Mouse (Mus musculus) layer of hippocampus, adult 8-10 months (tissue): ENCODE measurements around the gene Obsl1. TPM values are rescaled to one million over a fixed set of nuclear protein-coding genes. Genes with fewer than 3 reads are reported as not detected.

ENCODE experiments used
- DNase-seq, 2 experiments: peaks; one replicate each; pipeline ENCODE4 v3.0.0; 2022; ENCODE audit warnings: low spot score in 2 of 2
- total RNA-seq, 4 experiments: library from RNA; stranded (reverse); gene quantifications; 2 replicates each; pipeline ENCODE4 v1.2.4; 2022

The Obsl1 gene
- total RNA-seq, 4 experiments from 2014 or later: 20.8 to 25.7 (median 23.1) TPM

DNA sequence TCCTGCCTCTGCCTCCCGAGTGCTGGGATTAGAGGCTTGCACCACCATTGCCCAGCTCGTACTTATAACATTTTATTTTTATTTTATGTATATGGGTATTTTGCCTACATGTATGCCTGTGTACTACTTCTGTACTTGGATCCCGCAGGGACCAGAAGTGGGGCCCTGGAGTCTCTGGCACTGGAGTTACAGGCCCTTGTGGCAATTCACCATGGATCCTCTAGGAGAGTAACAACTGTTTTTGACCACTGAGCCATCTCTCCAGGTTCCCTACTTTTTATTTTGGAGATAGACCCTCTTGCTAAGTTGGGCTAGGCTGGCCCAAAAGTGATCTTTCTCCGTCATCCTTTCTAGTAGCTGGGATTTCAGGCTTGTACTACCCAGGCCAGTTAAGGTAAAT, 12.2 kb upstream of the Obsl1 start:
- no peak for DNase-seq

DNA sequence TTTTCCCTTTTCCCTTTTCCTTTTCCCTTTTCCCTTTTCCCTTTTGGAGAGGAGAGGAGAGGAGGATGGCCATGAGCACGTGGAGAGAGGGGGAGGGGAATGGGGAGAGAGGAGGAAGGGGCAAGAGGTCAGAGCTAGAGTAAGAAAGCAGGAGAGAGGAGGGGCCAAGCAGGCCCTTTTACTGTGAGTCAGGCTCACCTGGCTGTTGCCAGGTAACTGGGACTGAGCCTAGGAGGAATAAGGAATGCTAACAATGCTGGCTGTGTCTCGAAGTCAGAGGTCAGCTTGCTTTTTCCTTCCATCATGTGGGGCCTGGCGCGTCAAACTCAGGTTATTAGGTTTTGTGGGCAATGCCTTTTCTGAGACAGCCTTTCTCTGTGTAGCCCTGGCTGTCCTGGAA, 11.7 kb upstream of the Obsl1 start:
- DNase-seq: no peak

GRCm38 (mm10) chr1:75516703-75517380, 10.6 kb upstream of the Obsl1 start:
- DNase-seq: no peak

DNA sequence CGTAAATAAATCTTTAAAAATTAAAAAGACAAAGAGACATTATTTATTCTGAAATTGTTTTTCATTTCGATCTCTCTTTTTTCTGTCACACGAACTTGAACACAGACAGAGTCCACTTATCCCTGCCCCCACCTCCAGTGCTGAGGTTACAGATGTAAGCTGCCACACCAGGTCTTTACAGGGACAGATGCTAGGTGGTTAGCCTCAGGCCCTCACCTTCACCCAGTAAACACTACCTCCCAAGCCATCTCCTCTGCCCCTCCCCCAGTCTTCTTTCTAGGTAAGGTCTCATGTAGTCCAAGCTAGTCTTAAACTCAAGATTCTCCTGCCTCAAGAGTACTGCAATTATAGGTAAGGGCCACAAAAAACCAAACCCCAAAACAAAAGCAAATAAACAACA, 6.3 kb upstream of the Obsl1 start:
- DNase-seq: no peak

DNA sequence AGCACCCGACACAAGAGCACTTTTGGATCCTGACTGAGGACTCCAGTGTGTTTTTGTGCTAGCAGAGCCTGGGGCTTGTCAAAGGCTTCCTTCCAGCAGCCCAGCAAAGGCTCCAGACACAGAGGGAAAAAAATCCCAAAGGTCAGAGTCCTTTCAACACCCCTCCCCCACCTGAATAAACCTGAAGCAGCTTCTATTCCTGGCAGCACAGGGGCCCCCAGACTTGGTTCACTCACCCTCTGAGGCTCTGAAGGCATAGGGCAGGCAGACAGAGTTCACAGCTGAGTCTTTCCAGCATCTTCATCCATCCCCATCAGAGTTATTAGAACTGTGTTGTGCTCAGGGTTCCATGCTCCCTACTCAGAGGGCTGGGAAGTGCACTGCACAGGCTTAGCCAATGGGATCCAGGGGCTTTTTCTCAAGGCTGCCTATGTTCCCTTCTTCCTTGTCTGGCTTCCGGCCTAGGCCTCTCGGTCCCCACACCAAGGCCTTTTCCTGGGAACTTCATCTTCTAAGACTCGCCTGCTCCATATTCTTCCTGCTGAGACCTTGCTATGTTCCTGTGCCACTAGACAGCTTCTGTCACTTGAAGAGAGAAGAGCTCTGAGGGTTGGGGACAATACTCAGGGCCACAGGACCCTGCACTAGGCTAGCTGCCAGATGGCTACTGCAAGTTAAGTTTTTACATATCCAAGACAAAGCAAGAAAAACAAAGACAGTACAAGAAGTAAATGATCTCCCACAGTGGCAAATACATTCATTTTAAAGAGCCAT, 5.4 kb upstream of the Obsl1 start:
- no peak for DNase-seq

- no peak for DNase-seq
Measured at GRCm38 (mm10) chr1:75510154-75510553, 3.9 kb upstream of the Obsl1 start.

DNA sequence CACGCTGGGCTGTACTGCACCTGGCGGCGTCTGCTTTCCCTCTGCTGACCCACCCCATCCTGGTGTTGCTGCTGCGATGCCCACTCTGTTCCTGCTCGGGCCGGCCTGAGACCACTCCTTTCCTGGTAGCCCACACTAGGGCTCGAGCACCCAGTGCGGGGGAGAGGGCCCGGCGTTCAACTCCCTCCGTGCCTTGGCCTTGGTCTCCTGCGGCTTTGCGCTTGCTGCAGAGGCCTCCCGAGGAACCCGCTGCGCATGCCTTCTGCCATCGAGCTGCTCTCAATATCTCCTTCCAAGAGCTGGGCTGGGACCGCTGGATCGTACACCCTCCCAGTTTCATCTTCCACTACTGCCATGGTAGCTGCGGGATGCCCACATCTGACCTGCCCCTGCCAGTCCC, 3.3 kb upstream of the Obsl1 start:
- DNase-seq: no peak

DNA sequence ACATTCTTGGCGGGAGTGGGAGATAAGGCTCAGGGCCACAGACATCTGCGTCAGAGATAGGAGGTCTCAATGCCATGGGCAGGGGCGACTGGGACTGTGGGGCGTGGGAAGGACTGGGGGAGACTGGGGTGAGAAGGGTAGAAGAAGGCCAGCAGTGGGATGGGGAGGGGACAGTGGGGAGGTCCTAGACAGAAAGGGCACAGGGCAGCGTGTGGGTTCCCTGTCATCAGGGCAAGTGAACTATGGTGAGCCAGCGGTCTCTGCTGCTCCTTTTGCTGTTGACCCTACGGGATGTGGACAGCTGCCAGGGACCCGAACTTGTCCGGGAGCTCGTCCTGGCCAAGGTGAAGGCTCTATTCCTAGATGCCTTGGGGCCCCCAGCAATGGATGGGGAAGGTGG, 754 bp upstream of the Obsl1 start, which contains the start of gene Inha:
Gene Inha (plus strand): TSS at position 72 of the 400 bp plus-strand sequence.
- no peak for DNase-seq

- peak; percentile 71 to 76 for DNase-seq
Measured at GRCm38 (mm10) chr1:75505159-75505955, 895 bp downstream of the Obsl1 start.

DNA sequence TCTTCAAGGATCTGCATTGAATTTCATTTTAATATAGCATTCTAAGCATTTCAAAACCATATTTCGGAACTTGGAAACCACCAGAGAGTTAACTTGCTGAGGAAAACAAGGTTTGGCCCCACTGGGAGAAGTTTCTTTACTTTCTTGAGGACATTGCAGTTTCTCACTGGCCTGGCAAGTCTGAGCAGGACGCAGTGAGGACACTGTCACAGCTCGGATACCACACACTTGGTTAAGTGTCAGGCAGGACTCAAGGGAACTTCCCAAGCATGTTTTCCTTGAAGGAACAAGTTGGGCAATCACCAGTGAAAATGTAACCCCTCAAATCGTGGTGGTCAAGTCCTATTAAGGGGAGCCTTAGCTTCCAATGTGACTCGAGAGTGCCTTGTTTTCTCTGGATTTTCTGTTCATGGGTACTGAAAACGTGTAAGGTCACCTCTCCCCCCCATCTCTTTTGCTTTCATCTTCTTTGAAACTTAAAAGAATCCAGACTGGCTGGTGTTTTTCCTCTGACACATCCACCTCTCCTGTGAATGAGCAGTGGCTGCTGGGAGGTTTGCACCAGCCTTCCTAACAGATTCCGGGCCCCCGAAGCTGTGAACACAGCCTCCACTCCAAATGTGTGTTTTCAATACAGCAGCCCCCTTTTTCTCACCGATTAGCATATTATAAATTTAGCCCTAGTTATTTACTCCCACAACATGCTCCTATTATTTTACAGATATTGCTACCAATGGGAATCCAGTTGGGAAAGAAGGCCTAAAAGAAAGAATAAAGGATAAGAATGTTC, 1.8 kb downstream of the Obsl1 start:
- peak in 1 of 2 experiments; percentile 63 for DNase-seq

- DNase-seq: no peak
Measured at GRCm38 (mm10) chr1:75503651-75503980, 2.6 kb downstream of the Obsl1 start.

DNA sequence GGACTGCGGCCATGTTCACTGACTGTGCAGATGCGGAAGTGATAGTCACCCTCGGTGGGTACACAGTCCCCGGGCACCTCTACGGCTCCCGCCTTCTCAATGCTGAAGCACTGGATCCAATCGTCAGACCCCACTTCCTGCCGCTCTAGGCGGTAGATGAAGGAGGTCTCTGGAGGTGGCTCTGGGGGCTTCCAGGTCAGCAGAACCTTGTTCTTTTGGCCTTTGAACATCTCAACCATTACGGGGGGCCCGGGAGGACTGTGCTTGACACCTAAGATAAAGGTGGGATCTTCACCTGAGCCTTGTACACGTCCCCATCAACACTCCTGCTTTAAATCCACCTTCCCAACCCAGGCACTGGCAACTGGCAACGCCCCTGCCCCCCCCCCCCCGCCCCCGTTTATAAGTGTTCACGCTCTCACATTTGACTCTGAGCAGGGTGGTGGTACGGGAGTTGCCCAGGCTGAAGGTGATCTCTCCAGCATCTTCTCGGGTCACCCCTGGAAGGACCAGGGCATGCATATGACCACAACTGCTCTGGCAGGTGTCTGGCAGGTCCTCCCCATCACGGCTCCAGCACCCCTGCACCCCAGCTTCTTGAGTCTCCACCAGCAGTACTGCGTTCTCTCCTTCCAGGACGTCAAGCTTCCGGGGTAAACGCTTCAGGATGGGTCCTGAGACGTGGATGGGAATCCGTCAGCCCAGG, 3.2 kb downstream of the Obsl1 start:
- no peak for DNase-seq

GRCm38 (mm10) chr1:75501905-75502304, 4.3 kb downstream of the Obsl1 start:
- DNase-seq: no peak

- DNase-seq: no peak
Measured at GRCm38 (mm10) chr1:75499441-75499840, 6.8 kb downstream of the Obsl1 start.

DNA sequence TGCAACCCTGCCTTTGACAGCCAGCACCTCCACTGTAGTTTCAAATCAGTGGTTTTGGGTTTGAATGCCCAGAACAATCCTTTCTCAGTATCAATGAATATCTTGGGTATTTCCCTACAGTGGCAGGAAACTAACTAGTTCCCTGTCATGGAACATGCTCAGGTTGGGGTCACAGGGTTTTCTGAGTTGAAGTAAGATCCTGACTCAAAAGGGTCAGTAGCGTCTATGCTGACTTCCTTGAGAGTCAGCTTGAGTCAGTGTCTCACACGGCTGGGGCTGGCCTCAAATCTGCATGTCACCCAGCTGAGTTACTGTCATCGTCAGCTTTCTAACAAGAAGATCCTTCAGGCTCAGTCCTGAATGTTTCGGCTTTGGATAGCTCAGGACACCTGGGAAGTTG, 7.4 kb downstream of the Obsl1 start:
- DNase-seq: no peak

DNA sequence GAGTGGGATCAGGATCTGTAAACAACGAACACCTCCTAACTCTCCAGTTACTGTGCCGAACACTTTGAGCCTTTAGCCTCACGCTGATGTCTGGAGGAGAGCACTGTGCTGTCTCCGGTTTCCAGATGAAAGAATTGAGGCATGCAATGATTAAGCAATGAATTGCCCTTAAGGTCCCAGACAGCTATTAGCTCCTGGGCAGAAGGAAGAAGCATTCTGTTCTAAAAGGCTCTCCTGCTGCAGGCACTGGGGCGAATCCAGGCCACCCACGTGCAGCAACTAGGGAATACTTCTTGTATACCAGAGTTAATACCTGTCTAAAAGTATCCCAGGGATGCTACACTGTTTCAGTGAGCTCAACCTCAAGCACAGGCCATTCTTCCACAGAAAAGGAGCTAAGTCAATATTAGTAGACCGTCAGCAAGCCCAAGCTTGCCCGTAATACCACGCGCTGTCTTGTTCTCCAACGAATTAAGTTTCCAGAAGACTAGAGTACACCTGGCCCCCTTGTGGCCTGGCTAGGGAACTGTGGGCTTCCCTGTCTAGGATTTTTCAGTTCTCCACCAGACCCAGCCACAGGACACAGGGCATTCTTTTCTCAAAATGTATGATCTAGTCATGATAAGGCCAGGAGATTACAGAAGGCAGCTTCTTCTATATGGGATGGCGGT, 11.2 kb downstream of the Obsl1 start:
- DNase-seq: no peak

DNA sequence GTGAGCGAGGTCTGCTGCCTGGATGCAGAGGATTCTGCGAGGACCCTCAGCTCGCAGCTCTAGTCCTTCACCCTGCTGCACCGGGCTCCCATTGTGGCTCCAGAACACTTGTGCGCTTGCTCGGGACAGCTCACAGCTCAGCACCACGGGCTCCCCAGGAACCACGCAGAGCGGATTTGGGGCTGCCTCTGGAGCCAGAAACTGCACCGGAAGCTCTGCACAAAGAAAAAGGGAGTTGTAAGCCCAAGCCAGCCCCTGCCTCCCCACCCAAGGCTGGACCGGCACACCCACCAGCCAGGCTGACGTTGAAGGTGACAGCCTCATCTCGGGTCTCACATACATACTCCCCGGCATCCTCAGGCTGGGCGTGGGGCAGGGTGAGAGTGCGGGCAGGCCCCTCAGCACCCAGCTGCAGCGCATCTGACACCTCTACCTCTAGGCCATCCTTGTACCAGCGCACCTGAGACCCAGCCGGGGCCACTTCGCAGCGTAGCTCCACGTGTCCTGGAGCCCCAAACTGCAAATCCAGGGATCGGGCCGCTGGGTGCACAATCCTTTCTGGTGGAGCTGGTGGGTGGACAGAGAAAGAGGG, 13.6 kb downstream of the Obsl1 start:
- DNase-seq: no peak

DNA sequence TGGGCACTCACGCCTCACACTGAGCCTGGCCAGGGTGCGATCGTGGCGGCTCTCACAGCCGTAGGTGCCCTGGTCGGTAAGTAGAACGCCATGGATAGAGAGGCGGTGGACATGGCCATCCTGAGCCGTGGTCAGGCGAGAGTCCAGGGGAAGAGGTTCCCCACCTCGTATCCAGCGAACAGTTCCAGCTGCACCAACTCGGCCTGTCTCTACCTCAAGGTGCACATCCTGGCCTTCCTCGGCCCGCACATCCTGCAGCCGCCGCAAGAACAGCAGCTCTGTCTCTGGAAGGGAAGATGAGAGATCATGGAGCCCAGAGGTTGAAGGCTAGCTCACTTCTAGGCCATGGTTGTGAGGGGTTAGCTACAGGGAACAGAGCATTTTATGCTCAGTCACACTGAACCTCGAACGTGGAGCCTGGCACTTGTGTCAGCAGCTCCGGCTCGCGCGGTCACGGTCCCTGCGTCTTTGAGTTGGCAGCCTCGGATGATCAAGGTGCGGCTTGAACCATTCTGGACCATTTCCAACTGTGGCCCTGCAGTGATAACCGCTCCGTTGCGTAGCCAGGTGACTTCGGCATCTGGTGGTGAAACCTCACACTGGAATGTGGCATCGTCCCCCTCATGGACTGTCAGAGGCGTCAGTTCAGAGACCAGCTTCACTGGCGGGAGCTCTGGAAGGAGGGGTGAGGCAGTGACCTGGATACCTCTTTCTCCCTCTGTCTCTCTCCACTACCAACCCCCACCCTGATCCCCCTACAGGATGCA, 15.3 kb downstream of the Obsl1 start:
- DNase-seq: no peak
